Mouse (Mus musculus): ENCODE results near the gene Nufip2. TPM values are rescaled to one million over a fixed set of nuclear protein-coding genes. Genes with fewer than 3 reads are reported as not detected.

Nufip2 gene
- total RNA-seq, 2 experiments from 2014 or later: 71.1 to 98.0 TPM

DNA sequence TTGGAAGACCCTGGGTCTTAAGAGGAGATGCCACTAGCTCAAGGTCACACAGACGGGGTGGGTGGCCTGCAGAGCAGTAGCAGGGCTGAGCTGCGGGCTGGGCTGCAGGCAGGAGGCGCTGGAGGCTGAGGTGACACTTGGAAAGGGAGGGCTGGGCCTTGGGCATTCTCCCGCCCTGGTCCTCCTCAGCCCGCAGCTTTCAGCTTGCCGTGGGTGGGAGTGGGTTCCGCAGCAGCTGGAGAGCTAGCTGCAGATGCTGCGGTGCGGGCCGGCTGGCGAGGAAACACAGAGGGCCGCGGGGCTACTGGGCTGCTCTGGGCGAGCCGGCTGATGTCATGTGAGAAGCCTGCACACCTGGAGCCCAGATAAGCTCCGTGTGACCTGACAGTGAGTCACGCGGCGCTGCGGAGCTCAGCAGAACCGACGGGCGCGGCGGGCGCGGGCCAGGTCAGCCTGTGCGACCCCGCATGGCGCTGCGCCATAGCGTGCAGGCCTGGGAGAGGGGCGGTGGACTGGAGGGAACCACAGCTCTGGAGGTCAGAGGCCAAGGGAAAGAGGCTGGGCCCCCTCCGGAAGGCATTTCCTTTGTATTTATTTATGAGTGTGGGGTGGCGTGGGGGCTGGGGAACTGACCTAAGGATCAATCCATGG is 80.5 kb downstream of the Nufip2 start:
- peak; percentile 51 to 54 for DNase-seq (ENCODE audit: low spot score in 2 of 2)

DNA sequence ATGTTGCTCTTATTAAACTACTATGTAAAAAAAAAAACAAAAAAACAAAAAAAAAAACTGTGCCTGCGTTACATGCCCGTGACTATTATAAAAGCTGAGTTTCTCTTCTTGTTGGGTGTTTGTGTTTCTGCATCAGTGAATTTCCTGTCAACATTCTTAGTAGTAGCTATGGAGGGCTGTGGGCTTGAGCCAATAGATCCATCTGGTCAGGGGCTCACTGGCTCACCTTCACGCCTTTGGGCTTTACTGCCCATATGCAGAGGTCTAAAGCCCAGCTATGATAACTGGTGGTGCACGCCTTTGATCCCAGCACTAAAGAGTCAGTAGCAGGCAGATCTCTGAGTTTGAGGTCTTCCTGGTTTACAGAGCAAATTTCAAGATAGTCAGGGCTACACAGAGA is 83.5 kb downstream of the Nufip2 start:
- DNase-seq (ENCODE audit: low spot score in 2 of 2): no peak

GRCm38 (mm10) chr11:77770346-77770745 is 84.4 kb downstream of the Nufip2 start:
- DNase-seq (ENCODE audit: low spot score in 2 of 2): no peak

- no peak for DNase-seq (ENCODE audit: low spot score in 2 of 2)
These were observed 86.1 kb downstream of the Nufip2 start for GRCm38 (mm10) chr11:77771879-77772713.

- DNase-seq (ENCODE audit: low spot score in 2 of 2): no peak
These were observed 89.9 kb downstream of the Nufip2 start for GRCm38 (mm10) chr11:77775701-77776400.

DNA sequence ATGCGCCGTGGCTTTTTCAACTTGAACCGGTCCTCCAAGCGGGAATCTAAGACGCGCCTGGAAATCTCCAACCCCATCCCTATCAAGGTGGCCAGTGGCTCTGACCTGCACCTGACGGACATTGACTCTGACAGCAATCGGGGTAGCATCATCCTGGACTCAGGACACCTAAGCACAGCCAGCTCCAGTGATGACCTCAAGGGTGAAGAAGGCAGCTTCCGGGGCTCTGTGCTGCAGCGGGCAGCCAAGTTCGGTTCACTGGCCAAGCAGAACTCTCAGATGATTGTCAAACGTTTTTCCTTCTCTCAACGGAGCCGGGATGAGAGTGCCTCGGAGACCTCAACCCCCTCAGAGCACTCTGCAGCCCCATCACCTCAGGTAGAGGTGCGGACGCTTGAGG is 91.5 kb downstream of the Nufip2 start:
- no peak for DNase-seq (ENCODE audit: low spot score in 2 of 2)

DNA sequence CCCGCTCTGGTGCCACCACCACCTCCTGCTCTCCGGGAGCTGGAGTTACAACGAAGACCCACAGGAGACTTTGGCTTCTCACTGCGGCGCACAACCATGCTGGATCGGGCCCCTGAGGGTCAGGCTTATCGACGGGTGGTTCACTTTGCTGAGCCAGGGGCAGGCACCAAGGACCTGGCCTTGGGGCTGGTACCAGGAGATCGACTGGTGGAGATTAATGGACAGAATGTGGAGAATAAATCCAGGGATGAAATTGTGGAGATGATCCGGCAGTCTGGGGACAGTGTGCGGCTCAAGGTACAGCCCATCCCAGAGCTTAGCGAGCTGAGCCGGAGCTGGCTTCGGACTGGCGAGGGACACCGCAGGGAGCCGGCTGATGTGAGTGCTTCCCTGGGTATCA is 92.0 kb downstream of the Nufip2 start:
- no peak for DNase-seq (ENCODE audit: low spot score in 2 of 2)

GRCm38 (mm10) chr11:77779240-77779639 is 93.3 kb downstream of the Nufip2 start:
- DNase-seq (ENCODE audit: low spot score in 2 of 2): no peak

DNA sequence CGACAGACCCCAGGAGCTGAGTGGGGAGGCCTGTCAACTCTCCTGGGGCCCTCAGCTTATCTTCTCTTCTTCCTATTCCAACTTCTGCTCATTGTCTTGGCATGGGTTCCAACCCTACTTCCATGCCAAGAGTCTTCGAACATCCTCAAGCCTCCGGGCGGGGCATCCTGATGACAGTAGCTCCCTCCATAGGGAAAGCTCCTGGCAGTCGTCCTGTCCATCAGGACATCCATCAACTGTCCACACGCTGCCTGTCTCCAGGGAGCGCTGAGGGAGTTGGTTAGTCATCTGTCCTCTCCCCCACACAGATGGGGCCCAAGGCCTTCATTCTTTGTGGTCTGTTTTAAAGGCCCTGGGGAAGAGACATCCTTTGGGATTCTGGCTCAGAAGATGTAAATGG is 95.1 kb downstream of the Nufip2 start:
- DNase-seq (ENCODE audit: low spot score in 2 of 2): no peak

DNA sequence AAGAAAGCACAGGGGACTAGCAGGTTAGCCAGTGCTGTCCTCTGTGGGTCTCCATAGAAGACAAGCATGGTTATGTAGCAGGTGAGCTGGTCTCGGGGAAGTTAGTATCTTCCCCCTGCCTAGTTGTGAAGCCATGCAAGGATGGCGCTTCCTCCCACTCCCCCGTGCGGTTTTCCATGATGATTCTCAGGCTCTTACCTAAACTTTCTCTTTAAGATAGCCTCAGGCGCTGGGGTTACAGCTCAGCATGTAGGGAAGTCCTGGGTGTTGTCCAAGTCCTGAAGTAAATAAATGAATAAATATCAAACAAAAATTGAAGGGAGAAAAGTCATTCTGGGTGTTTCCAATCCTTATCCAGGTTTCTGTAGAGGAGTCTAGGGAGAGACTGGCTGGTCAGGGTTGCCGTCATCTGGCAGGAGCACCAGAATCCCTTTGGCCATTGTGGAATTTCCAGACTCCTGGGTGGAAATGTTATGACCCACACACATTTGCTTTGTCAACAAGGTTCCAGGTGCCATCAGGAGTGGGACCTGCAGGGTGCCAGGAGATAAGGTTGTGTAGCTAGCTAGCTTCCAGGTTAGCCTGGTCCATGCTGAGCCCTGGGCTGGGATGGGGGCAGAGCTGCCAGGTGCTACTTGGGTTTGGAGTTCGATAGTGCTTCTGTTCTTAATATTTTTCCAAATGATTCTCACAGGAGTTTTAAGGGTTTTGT is 96.3 kb downstream of the Nufip2 start:
- DNase-seq (ENCODE audit: low spot score in 2 of 2): no peak

DNA sequence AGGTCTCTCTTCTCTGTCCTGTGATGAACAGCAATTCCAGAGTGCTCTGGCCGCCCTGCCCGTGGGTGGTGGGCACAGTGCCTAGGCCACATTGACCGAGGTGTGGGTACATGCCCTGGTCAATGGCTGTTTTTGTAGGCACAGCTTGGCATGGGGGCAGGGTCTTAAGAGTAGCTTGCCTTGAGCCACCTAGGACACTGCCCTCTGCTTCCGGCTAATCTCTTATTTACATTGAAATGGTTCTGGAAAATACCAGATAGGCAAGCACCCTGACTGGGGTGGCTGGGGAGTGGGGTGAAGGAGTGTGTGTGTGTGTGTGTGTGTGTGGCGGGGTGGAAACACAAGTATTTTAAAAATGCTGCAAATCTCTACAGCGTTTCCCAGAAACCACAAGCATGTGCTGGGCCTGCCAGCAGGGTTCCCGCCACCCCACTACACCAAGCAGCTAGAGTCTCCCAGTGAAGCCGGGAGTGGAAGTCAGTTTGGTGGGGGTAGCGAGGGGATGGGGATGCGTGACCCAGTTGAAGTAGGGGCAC is 97.3 kb downstream of the Nufip2 start:
- no peak for DNase-seq (ENCODE audit: low spot score in 2 of 2)

DNA sequence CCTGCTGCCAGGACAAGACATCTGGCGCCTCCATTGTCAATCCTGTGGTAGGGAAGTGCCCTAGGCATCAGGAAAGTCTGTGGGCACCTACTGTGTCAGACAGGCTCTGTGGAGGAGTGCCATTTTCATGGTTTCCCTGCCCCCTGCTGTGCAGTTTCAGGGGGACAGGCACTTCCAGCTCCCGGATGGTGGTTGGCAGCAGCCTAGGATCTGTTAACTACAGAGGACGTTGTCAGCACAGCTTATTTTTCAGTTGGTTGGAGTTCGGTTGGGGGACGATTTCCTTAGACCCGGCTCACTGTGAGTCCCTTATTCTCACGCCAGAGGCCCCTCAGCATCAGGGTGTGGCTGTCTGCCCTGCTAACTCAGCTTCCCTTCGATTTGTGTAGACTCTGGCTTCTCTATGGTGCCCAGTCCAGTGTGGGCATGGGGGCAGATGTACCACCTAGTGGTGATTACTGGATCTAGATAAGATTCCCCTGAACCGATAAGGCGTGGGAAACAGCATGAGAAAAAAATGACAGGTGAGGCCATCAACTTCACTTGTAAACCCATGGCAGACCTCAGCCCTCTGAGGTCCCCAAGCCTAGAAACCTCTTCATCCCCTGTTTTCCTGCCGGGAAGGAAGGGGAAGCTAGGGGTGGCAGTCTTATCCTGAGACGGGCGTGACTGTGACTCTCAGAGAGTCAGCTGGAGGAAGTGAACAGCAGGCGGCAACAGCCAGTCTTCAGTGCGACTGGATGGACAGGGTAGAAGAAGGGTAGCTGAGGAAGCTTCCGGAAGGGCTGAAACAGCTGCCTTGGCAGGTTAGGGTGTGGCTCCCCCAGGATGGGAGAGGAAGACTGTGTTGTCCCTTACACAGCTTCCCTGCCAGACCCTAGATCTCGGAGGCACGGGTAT is 98.0 kb downstream of the Nufip2 start:
- DNase-seq (ENCODE audit: low spot score in 2 of 2): no peak

GRCm38 (mm10) chr11:77784894-77785293 is 98.9 kb downstream of the Nufip2 start:
- DNase-seq (ENCODE audit: low spot score in 2 of 2): no peak

- no peak for DNase-seq (ENCODE audit: low spot score in 2 of 2)
These were observed 99.4 kb downstream of the Nufip2 start for GRCm38 (mm10) chr11:77785396-77785767.

DNA sequence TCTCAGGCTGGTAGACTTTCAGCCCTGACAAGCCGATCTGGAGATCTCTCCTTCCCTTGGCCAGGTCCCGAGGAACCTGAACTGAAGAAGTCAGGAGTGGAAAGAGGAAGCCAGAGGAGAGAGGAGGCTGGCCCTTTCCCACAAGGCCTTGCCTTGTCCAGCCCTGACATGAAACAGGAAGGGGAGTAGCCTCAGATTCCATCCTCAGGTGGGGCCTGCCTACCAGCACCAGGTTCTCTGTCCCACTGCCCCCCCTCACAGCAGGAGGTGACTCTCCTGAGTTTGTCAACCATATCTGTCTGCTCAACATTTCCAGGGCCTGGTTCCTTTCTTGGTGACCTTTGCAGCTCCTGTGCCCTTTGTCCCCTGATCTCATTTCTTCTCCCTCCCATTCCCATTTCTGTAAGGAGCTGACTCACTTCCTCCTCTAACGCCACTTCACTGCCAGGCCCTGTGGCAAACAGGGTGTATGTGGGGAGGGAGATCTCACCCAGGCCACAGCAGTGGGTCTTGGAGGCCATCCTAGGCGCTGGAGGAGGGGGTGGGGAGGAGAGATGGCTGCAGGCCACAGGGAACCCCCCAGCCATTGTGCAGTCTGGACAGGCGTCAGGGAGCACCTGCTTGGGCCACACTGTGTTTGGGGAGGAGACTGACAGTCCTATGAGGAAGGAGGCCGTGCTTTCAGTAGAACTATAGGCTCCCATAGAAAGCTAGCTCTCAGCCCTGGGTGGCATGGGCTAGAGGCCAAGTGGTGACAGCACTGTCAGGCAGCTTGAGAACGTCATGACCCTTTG is 100.0 kb downstream of the Nufip2 start:
- DNase-seq (ENCODE audit: low spot score in 2 of 2): peak in 1 of 2 experiments; percentile 56

DNA sequence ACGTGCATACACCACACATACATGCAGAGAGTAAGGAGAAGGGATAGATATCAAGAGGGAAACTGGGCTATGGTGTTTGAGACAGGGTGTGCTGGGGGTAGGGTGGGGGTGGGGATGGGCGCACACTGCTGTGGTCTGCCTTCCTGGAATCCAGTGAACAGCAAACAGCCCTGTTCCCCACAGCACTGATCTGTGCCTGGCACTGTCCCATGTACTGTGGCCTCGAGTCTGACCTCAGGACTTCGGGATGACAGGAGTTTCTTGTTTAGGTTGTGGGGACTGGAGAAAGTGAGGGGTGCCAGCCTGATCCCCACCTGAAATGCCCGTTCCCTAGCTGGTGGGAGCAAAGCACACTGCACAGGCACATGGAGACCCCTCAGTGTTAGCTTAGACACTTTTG is 101.8 kb downstream of the Nufip2 start, which contains the start of gene Gm10277:
TSS of gene Gm10277 (minus strand) at position 41 of the 400 bp plus-strand sequence.
- DNase-seq (ENCODE audit: low spot score in 2 of 2): no peak

DNA sequence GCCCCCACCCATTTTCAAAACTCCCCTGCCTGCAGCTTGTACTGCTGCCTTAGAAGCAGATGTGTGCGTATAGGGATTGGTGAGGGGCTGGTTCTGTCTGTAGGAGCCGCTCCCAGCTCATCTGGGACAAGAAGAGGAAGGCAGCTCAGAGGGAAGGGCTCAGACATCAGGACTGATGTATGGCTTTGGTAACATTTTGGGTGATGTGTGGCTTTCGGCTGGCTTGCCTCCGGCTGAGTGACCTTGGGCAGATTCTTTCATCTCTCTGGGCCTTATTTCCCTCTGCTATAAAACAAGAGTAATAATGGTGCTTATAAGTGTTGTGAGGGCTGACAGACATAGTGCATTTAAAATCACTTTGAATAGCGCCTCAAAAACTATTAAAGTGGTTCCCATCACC is 103.6 kb downstream of the Nufip2 start:
- no peak for DNase-seq (ENCODE audit: low spot score in 2 of 2)

DNA sequence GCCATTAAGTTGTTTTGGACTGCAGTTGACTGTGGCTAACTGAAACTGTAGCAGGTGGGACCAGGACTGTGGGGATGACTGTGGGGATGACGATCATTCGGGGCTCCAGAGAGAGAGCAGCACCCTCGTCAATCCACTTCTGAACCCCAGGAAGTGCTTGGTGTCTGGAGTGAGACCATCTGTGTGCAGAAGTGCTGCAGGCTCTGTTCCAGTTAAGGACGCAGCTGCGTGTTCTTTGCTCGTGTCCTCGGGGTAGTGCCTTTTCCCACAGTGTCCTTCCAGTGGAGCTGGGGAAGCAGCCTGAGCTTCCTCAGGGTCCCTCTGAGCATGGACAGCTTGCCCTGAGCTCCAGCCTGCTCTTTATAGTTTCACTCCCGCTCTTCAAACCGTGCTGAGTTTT is 104.3 kb downstream of the Nufip2 start:
- no peak for DNase-seq (ENCODE audit: low spot score in 2 of 2)

GRCm38 (mm10) chr11:77791241-77791727 is 105.3 kb downstream of the Nufip2 start:
- no peak for DNase-seq (ENCODE audit: low spot score in 2 of 2)
